Mouse (Mus musculus) intestine, embryonic 15.5 days (tissue): ENCODE results near the gene Chd1. TPM values are rescaled to one million over a fixed set of nuclear protein-coding genes. Genes with fewer than 3 reads are reported as not detected.

Source experiments
- ATAC-seq: fragments of 200-750 bp; cut with Nextera tagmentation; 2 replicates; pipeline ENCODE4 v1.8.0; 2017; ENCODE audit warnings: moderate TSS enrichment, moderate library complexity
- H3K27ac ChIP-seq: fragments of 300-500 bp; sonication (generic); 2 replicates; pipeline ENCODE4 v1.5.1; 2015; ENCODE audit warnings: mild to moderate bottlenecking, inconsistent platforms
- H3K27me3 ChIP-seq: fragments of 300-500 bp; sonication (generic); replicated peaks from 2 replicates; pipeline ENCODE4 v1.6.1; 2015; ENCODE audit warnings: inconsistent platforms
- H3K36me3 ChIP-seq: fragments of 300-500 bp; sonication (generic); 2 replicates; pipeline ENCODE4 v1.6.1; 2015; ENCODE audit warnings: inconsistent platforms
- H3K4me1 ChIP-seq: fragments of 300-500 bp; sonication (generic); replicated peaks from 2 replicates; pipeline ENCODE4 v1.6.1; 2015; ENCODE audit warnings: inconsistent platforms
- H3K4me2 ChIP-seq: fragments of 300-500 bp; sonication (generic); replicated peaks from 2 replicates; pipeline ENCODE4 v1.6.1; 2015; ENCODE audit warnings: mild to moderate bottlenecking, inconsistent platforms
- H3K4me3 ChIP-seq: fragments of 300-500 bp; sonication (generic); replicated peaks from 2 replicates; pipeline ENCODE4 v1.5.1; 2015; ENCODE audit warnings: inconsistent platforms
- H3K9ac ChIP-seq: fragments of 300-500 bp; sonication (generic); 2 replicates; pipeline ENCODE4 v1.6.1; 2015; ENCODE audit warnings: inconsistent platforms
- H3K9me3 ChIP-seq: fragments of 300-500 bp; sonication (generic); 2 replicates; pipeline ENCODE4 v1.6.1; 2016; ENCODE audit warnings: inconsistent platforms
- WGBS: fragments of 180-500 bp; shearing (Covaris S2); methylation state at CpG from one replicate; pipeline ENCODE4 v1.1.7; 2015; 5-methylcytosine and 5-hydroxymethylcytosine counted together
- polyA plus RNA-seq: library from polyadenylated mRNA; unstranded; fragments of >200 nt; fragmentation: Nextera tagmentation; extraction: Ambion mirVana; gene quantifications from 2 replicates; pipeline ENCODE4 v1.2.1, GENCODE M21; 2015

Chd1 gene
- polyA plus RNA-seq, 1 experiment from 2014 or later: 28.7 TPM

GRCm38 (mm10) chr17:15817634-15818033, 112.9 kb downstream of the Chd1 start:
- Histone ChIP-seq H3K4me2 (no peak overlapping the region), H3K36me3 (peaks cover 10% of the 10 kb centered on the region), H3K27me3 (no peaks in the 10 kb centered on the region), H3K9ac (no peak overlapping the region), H3K4me1 (peaks cover 15% of the 10 kb centered on the region; the same call in 1 of the 2 replicates), H3K4me3 (no peak overlapping the region), H3K9me3 (no peaks in the 10 kb centered on the region), H3K27ac (no peak overlapping the region)
- no peak for ATAC-seq
- WGBS: 89% methylated on average over 2 of the region's 2 CpGs

GRCm38 (mm10) chr17:15818372-15818771, 113.6 kb downstream of the Chd1 start:
- Histone ChIP-seq H3K9me3 (no peaks in the 10 kb centered on the region), H3K36me3 (peaks cover 10% of the 10 kb centered on the region)
- WGBS: 83% methylated on average over 8 of the region's 8 CpGs

GRCm38 (mm10) chr17:15820146-15820545, 115.4 kb downstream of the Chd1 start:
- WGBS: 69% methylated on average over 6 of the region's 6 CpGs
- Histone ChIP-seq H3K4me3 (no peak overlapping the region), H3K9ac (no peak overlapping the region), H3K4me2 (0 out of 2 replicates have a peak overlapping the region, but pooled peaks have one; percentile 2), H3K36me3 (peaks cover 10% of the 10 kb centered on the region), H3K4me1 (peaks cover 17% of the 10 kb centered on the region; the same call in 1 of the 2 replicates), H3K27me3 (no peaks in the 10 kb centered on the region), H3K27ac (no peak overlapping the region), H3K9me3 (no peaks in the 10 kb centered on the region)
- ATAC-seq: no peak

More at GRCm38 (mm10) chr17:15818372-15818771, 113.6 kb downstream of the Chd1 start:
- no peak overlapping the region for H3K9ac ChIP-seq
- H3K4me2 ChIP-seq: no peak overlapping the region
- no peak overlapping the region for H3K4me3 ChIP-seq
- H3K4me1 ChIP-seq: peaks cover 14% of the 10 kb centered on the region; the same call in 1 of the 2 replicates
- H3K27ac ChIP-seq: no peak overlapping the region
- no peaks in the 10 kb centered on the region for H3K27me3 ChIP-seq
- ATAC-seq: no peak

GRCm38 (mm10) chr17:15820761-15821160, 116.0 kb downstream of the Chd1 start:
- WGBS: 82% methylated on average over 10 of the region's 10 CpGs
- H3K27ac ChIP-seq: no peak overlapping the region
- H3K36me3 ChIP-seq: peaks cover 10% of the 10 kb centered on the region
- H3K4me2 ChIP-seq: 0 out of 2 replicates have a peak overlapping the region, but pooled peaks have one; percentile 3
- H3K27me3 ChIP-seq: no peaks in the 10 kb centered on the region
- H3K4me1 ChIP-seq: peaks cover 17% of the 10 kb centered on the region; the same call in 1 of the 2 replicates
- H3K9me3 ChIP-seq: no peaks in the 10 kb centered on the region
- no peak for ATAC-seq
- no peak overlapping the region for H3K9ac ChIP-seq
- no peak overlapping the region for H3K4me3 ChIP-seq

- H3K9ac ChIP-seq: no peak overlapping the region
- no peak for ATAC-seq
- no peak overlapping the region for H3K27ac ChIP-seq
- H3K36me3 ChIP-seq: peaks cover 10% of the 10 kb centered on the region
- no peaks in the 10 kb centered on the region for H3K27me3 ChIP-seq
- H3K4me2 ChIP-seq: no peak overlapping the region
- 91% methylated on average over 4 of the region's 4 CpGs for WGBS
- peaks cover 17% of the 10 kb centered on the region; the same call in 1 of the 2 replicates for H3K4me1 ChIP-seq
- no peak overlapping the region for H3K4me3 ChIP-seq
- H3K9me3 ChIP-seq: no peaks in the 10 kb centered on the region
These were observed 116.9 kb downstream of the Chd1 start for GRCm38 (mm10) chr17:15821706-15822105.

Other genes starting within 250 kb of the Chd1 start
- 258 and 264 TPM in 2 replicates for gene Psmb1, start 205.2 kb upstream of the Chd1 start, polyA plus RNA-seq
- gene Tbp, start 205.1 kb upstream of the Chd1 start, polyA plus RNA-seq: 36.3 and 42.2 TPM in 2 replicates
- 49.9 and 57.0 TPM in 2 replicates for gene Pdcd2, start 177.7 kb upstream of the Chd1 start, polyA plus RNA-seq
- gene Prdm9, start 140.6 kb upstream of the Chd1 start, polyA plus RNA-seq: 1.2 and 2.2 TPM in 2 replicates
- gene Rgmb, start 126.1 kb downstream of the Chd1 start, polyA plus RNA-seq: 30.5 and 32.5 TPM in 2 replicates